Mouse (Mus musculus) layer of hippocampus, postnatal 25 days (tissue): Measurements from ENCODE around the gene Ddah2. TPM values are rescaled to one million over a fixed set of nuclear protein-coding genes. Genes with fewer than 3 reads are reported as not detected.

Source experiments
- DNase-seq, 2 experiments: peaks; one replicate each; pipeline ENCODE4 v3.0.0; 2022; ENCODE audit warnings: mixed read lengths in 2 of 2, low spot score in 1 of 2; ENCODE audit errors: extremely low spot score in 1 of 2
- total RNA-seq, 2 experiments: library from RNA; stranded (reverse); gene quantifications; 2 replicates each; pipeline ENCODE4 v1.2.3; 2021

The Ddah2 gene
- 10 to 100 TPM; 19.5 to 20.7 TPM for total RNA-seq

- DNase-seq = peak; percentile 58 to 74
These were observed at the start of gene Ddah2 for GRCm38 (mm10) chr17:35058911-35059892. Gene Ddah2, plus strand, starts transcription at chr17:35059035.

- DNase-seq = no peak
These were observed 49.2 kb upstream of the Ddah2 start for GRCm38 (mm10) chr17:35009586-35009985.

GRCm38 (mm10) chr17:35011440-35011839, 47.4 kb upstream of the Ddah2 start:
- no peak for DNase-seq

GRCm38 (mm10) chr17:35012430-35012829, 46.4 kb upstream of the Ddah2 start:
- DNase-seq = no peak

- no peak for DNase-seq
These were observed 45.6 kb upstream of the Ddah2 start for GRCm38 (mm10) chr17:35013221-35013620.

- no peak for DNase-seq
These were observed 43.5 kb upstream of the Ddah2 start for GRCm38 (mm10) chr17:35015296-35015695.

- DNase-seq = no peak
These were observed 42.5 kb upstream of the Ddah2 start, which contains the start of gene Vwa7 for GRCm38 (mm10) chr17:35016376-35016775. Gene Vwa7, plus strand, starts transcription at chr17:35016579.

GRCm38 (mm10) chr17:35016791-35017705, 41.8 kb upstream of the Ddah2 start:
- DNase-seq = no peak

GRCm38 (mm10) chr17:35017706-35018030, 41.2 kb upstream of the Ddah2 start:
- DNase-seq = no peak

GRCm38 (mm10) chr17:35018171-35018570, 40.7 kb upstream of the Ddah2 start:
- DNase-seq = no peak

GRCm38 (mm10) chr17:35019894-35020293, 38.9 kb upstream of the Ddah2 start:
- DNase-seq = no peak

GRCm38 (mm10) chr17:35020551-35020950, 38.3 kb upstream of the Ddah2 start:
- no peak for DNase-seq

GRCm38 (mm10) chr17:35021163-35021808, 37.5 kb upstream of the Ddah2 start:
- peak; percentile 89 to 97 for DNase-seq

GRCm38 (mm10) chr17:35021842-35022477, 36.9 kb upstream of the Ddah2 start:
- no peak for DNase-seq

- no peak for DNase-seq
These were observed 36.2 kb upstream of the Ddah2 start for GRCm38 (mm10) chr17:35022541-35023060.

GRCm38 (mm10) chr17:35023221-35023620, 35.6 kb upstream of the Ddah2 start:
- no peak for DNase-seq

GRCm38 (mm10) chr17:35023756-35024155, 35.1 kb upstream of the Ddah2 start:
- no peak for DNase-seq

GRCm38 (mm10) chr17:35024261-35024660, 34.6 kb upstream of the Ddah2 start:
- DNase-seq = no peak

- DNase-seq = no peak
These were observed 33.9 kb upstream of the Ddah2 start for GRCm38 (mm10) chr17:35024691-35025488.
